8 mouse cellular contexts compared by ENCODE assay signal in genomic region chr13:45963497-45964330, GRCm38 (mm10). TPM values are rescaled to one million over a fixed set of nuclear protein-coding genes. Genes with fewer than 3 reads are reported as not detected.
DNase-seq lines count a peak whose midpoint lies in the region; ATAC-seq and TF ChIP-seq lines count a peak whose summit lies in the region.

No protein-coding gene starts in this region.

- H3K9me3 ChIP-seq in embryonic facial prominence, embryonic 11.5 days (replicated peaks; ENCODE audit: control insufficient read depth, low read length), result no peaks in the 10 kb centered on the region
- no peaks in the 10 kb centered on the region for H3K9me3 ChIP-seq in liver, embryonic 11.5 days (ENCODE audit: control insufficient read depth, low read length)

- peak overlapping the region; percentile 77 for H3K4me3 ChIP-seq in embryonic facial prominence, embryonic 11.5 days (ENCODE audit: low read depth, low read length)
- peak overlapping the region; percentile 91 for H3K4me3 ChIP-seq in liver, embryonic 11.5 days (ENCODE audit: low read depth, low read length)
- H3K4me3 ChIP-seq in myocyte, result peak overlapping the region; percentile 88

- H3K27me3 ChIP-seq in embryonic facial prominence, embryonic 11.5 days (ENCODE audit: control insufficient read depth, insufficient read depth, low read length), result no peaks in the 10 kb centered on the region; the same call in 1 of the 2 replicates
- no peaks in the 10 kb centered on the region; the same call in 1 of the 2 replicates for H3K27me3 ChIP-seq in liver, embryonic 11.5 days (replicated peaks; ENCODE audit: control insufficient read depth, insufficient read depth, low read length)
- H3K27me3 ChIP-seq in myocyte (ENCODE audit: control insufficient read depth, insufficient read depth, insufficient read length), result no peaks in the 10 kb centered on the region

- H3K4me2 ChIP-seq in embryonic facial prominence, embryonic 11.5 days (ENCODE audit: low read depth, low read length), result peak overlapping the region; percentile 95
- H3K4me2 ChIP-seq in liver, embryonic 11.5 days, result peak overlapping the region; percentile 98
- peak overlapping the region; percentile 74 for H3K4me2 ChIP-seq in myocyte (ENCODE audit: low read depth)

- ATAC-seq in embryonic facial prominence, embryonic 11.5 days (replicated peaks; ENCODE audit: insufficient number of reproducible peaks, low FRiP score, low TSS enrichment, low read depth), result peak; percentile 50
- peak; percentile 54 for ATAC-seq in liver, embryonic 11.5 days (replicated peaks; ENCODE audit: low FRiP score)

- no peaks in the 10 kb centered on the region for H3K4me1 ChIP-seq in embryonic facial prominence, embryonic 11.5 days (ENCODE audit: control insufficient read depth, insufficient read depth, low read length)
- H3K4me1 ChIP-seq in liver, embryonic 11.5 days (replicated peaks; ENCODE audit: control insufficient read depth, insufficient read depth, low read length), result peaks cover 17% of the 10 kb centered on the region

- DNase-seq in layer of hippocampus, adult 11-12 months (ENCODE audit: low spot score), result peak; percentile 67
- no peak for DNase-seq in layer of hippocampus, adult 9-10 months (ENCODE audit: low spot score)
- DNase-seq in embryonic facial prominence, embryonic 11.5 days (ENCODE audit: low spot score), result peak; percentile 70
- DNase-seq in heart, adult 8-10 months (ENCODE audit: low spot score), result peak; percentile 82
- DNase-seq in kidney, adult 9 months, result peak; percentile 87
- peak; percentile 79 for DNase-seq in liver, embryonic 11.5 days (ENCODE audit: low spot score)
- peak; percentile 66 to 74 for DNase-seq in spleen, postnatal 36 days (ENCODE audit: low spot score in 2 of 2)

- under 1% methylated on average over 65 of the region's 95 CpGs for WGBS in embryonic facial prominence, embryonic 11.5 days
- WGBS in liver, embryonic 11.5 days, result under 1% methylated on average over 71 of the region's 95 CpGs

- H3K9ac ChIP-seq in embryonic facial prominence, embryonic 11.5 days (replicated peaks; ENCODE audit: low read length), result peak overlapping the region; percentile 88
- H3K9ac ChIP-seq in liver, embryonic 11.5 days (ENCODE audit: low read depth, low read length), result peak overlapping the region; percentile 88

- H3K36me3 ChIP-seq in embryonic facial prominence, embryonic 11.5 days (replicated peaks; ENCODE audit: control insufficient read depth, insufficient read depth, low read depth, low read length), result no peaks in the 10 kb centered on the region
- H3K36me3 ChIP-seq in liver, embryonic 11.5 days (ENCODE audit: control insufficient read depth, insufficient read depth, low read length), result no peaks in the 10 kb centered on the region
- no peaks in the 10 kb centered on the region for H3K36me3 ChIP-seq in myocyte (ENCODE audit: control insufficient read depth, insufficient read depth)

- peak overlapping the region; percentile 75 for H3K27ac ChIP-seq in embryonic facial prominence, embryonic 11.5 days (replicated peaks; ENCODE audit: low read depth, low read length)
- H3K27ac ChIP-seq in liver, embryonic 11.5 days (ENCODE audit: low read depth, low read length), result peak overlapping the region; percentile 91

- H3K79me2 ChIP-seq in myocyte (ENCODE audit: control insufficient read depth, insufficient read depth), result peaks cover 42% of the 10 kb centered on the region

- peak; percentile 80 for TF ChIP-seq POLR2A in myocyte (IDR thresholded peaks at IDR 0.05; ENCODE audit: insufficient read length, low read depth)

- H3ac ChIP-seq in myocyte (ENCODE audit: control insufficient read depth, insufficient read length), result peak overlapping the region; percentile 80

TF ChIP-seq in myocyte, 11 proteins besides CTCF, POLR2A, EP300 and RAD21:
- TF ChIP-seq MYOG (IDR thresholded peaks at IDR 0.05; ENCODE audit: control insufficient read depth in 1 of 3, insufficient read depth in 1 of 3, insufficient read length in 2 of 3, low read depth in 2 of 3) (peak in 2 of 3 experiments; percentile 81 to 82), POLR2AphosphoS2 (IDR thresholded peaks at IDR 0.05; ENCODE audit: insufficient read length, low read depth) (peak; percentile 78), SRF (IDR thresholded peaks at IDR 0.05; ENCODE audit: control insufficient read depth, insufficient read length, low read depth) (no peak), E2F4 (IDR thresholded peaks at IDR 0.05; ENCODE audit: insufficient read depth) (no peak), MYOD1 (IDR thresholded peaks at IDR 0.05; ENCODE audit: control insufficient read depth in 1 of 3, insufficient read length in 2 of 3, low read depth in 2 of 3) (peak in 1 of 3 experiments; percentile 83), CEBPB (IDR thresholded peaks at IDR 0.05; ENCODE audit: insufficient read depth, poor library complexity, severe bottlenecking) (no peak), MAX (IDR thresholded peaks at IDR 0.05; ENCODE audit: low read depth) (no peak)

RNA-seq across cellular contexts. Expression of gene Atxn1, which starts 1.1 kb away (rescaled TPM):
- 1.1 and 1.3 TPM in 2 replicates for polyA plus RNA-seq in embryonic facial prominence, embryonic 11.5 days (2014; fragmentation: Nextera tagmentation; extraction: Ambion mirVana)
- 10 to 100 TPM; 33.5 to 37.8 (median 35.8) TPM for total RNA-seq in heart, adult 8-10 months (2022)
- polyA plus RNA-seq in liver, embryonic 11.5 days (2014; fragmentation: Nextera tagmentation; extraction: Ambion mirVana), result 1.6 and 2.3 TPM in 2 replicates
- 2.5 TPM for polyA plus RNA-seq in myocyte (2012; fragmentation: generic; extraction: Trizol)
